Mouse (Mus musculus) forebrain, postnatal 0 days (tissue): ENCODE results near the gene Atrnl1. TPM values are rescaled to one million over a fixed set of nuclear protein-coding genes. Genes with fewer than 3 reads are reported as not detected.
A peak's percentile ranks its signal among the peaks of the same experiment; 100 is the strongest.

Experiments
- ATAC-seq: fragments of 200-750 bp; cut with Nextera tagmentation; 2 replicates; pipeline ENCODE4 v1.8.0; 2017; ENCODE audit warnings: mild to moderate bottlenecking, moderate library complexity
- DNase-seq: peaks from one replicate; pipeline ENCODE4 v3.0.0-alpha.2; 2015
- H3K27ac ChIP-seq: fragments of 300-500 bp; sonication (generic); 2 replicates; pipeline ENCODE4 v1.5.1; 2014; ENCODE audit warnings: low read depth, mild to moderate bottlenecking, antibody characterized with exemption, low read length, moderate library complexity, mixed read lengths
- H3K27me3 ChIP-seq: fragments of 300-500 bp; sonication (generic); 2 replicates; pipeline ENCODE4 v1.6.1; 2014; ENCODE audit warnings: mild to moderate bottlenecking, low read length, mixed read lengths; ENCODE audit not compliant: insufficient read depth
- H3K36me3 ChIP-seq: fragments of 300-500 bp; sonication (generic); 2 replicates; pipeline ENCODE4 v1.6.1; 2014; ENCODE audit warnings: mild to moderate bottlenecking, moderate library complexity; ENCODE audit not compliant: insufficient read depth
- H3K4me1 ChIP-seq: fragments of 300-500 bp; sonication (generic); 2 replicates; pipeline ENCODE4 v1.6.1; 2014; ENCODE audit warnings: antibody characterized with exemption; ENCODE audit not compliant: insufficient read depth
- H3K4me2 ChIP-seq: fragments of 300-500 bp; sonication (generic); 2 replicates; pipeline ENCODE4 v1.6.1; 2014; ENCODE audit warnings: low read depth, mild to moderate bottlenecking, moderate library complexity
- H3K4me3 ChIP-seq: fragments of 300-500 bp; sonication (generic); 2 replicates; pipeline ENCODE4 v1.5.1; 2014; ENCODE audit warnings: low read depth, low read length, mixed read lengths
- H3K9ac ChIP-seq: fragments of 300-500 bp; sonication (generic); 2 replicates; pipeline ENCODE4 v1.6.1; 2014; ENCODE audit warnings: mild to moderate bottlenecking
- H3K9me3 ChIP-seq: fragments of 300-500 bp; sonication (generic); 2 replicates; pipeline ENCODE4 v1.6.1; 2016; ENCODE audit warnings: low read length
- CTCF ChIP-seq: sonication (generic); IDR thresholded peaks from 2 replicates; pipeline ENCODE4 v1.5.1; 2016; ENCODE audit warnings: antibody characterized with exemption, control low read depth, low read depth
- WGBS: fragments of 180-500 bp; shearing (Covaris S2); extraction: QIAGEN DNeasy Blood & Tissue Kit; methylation state at CpG from one replicate; pipeline ENCODE4 v1.1.7; 2014; 5-methylcytosine and 5-hydroxymethylcytosine counted together
- polyA plus RNA-seq: library from polyadenylated mRNA; unstranded; fragments of >200 nt; fragmentation: Nextera tagmentation; extraction: Ambion mirVana; gene quantifications from 2 replicates; pipeline ENCODE4 v1.2.1, GENCODE M21; 2015
- total RNA-seq: library from RNA; depleted of rRNA; stranded (reverse); fragments of >200 nt; gene quantifications from 2 replicates; pipeline ENCODE4 v1.2.3, GENCODE M21; 2014; rRNA removed

The Atrnl1 gene
- 56.7 and 59.9 TPM in 2 replicates for total RNA-seq
- polyA plus RNA-seq: 4.5 and 4.8 TPM in 2 replicates

DNA sequence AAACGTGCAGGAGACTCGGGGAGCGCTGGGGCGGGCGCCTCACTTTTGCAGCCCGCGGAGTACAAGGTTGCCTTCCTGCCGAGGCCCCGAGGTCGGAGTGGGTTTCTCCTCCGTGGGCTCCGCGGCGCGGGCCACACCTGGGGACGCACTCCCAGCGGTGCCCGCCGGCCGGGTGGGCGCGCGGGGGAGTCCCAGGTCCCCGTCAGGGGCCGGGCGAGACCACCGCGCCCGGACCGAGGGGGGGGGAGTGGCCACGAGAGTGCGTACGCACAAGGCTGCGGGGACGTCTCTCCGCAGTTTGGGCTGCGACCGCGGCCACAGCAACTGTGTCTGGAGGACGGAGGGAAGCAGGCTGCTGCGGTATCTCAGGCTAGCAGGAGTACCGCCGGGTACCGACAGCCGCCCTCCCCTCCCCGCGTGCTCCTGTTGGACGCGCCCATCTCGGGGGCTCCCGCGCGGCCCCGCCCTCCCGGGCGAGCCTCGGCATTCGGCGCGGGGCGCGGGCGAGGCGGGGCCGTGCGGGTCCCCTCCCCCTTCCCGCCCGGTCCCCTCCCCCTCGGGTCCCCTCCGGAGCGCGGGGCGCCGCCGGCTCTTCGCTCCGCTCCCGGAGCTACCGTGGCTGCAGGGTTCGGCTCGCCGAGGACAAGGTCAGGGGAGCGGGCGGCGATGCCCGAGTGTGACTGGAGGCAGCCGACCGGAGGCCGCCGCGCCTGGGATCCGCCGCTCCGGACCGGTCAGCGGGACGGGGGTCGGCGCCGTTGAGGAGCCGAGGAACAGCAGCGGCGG is at the start of gene Atrnl1:
TSS of gene Atrnl1 (plus strand) at position 559 of the 786 bp plus-strand sequence.
- Histone ChIP-seq H3K27ac (peak within 1 kb of the TSS; percentile 95), H3K27me3 (no peaks in the 10 kb centered on the region), H3K36me3 (no peaks in the 10 kb centered on the region), H3K9me3 (no peaks in the 10 kb centered on the region), H3K9ac (peak within 1 kb of the TSS; percentile 91), H3K4me3 (peak within 1 kb of the TSS; percentile 95), H3K4me1 (peaks cover 3% of the 10 kb centered on the region; the same call in 1 of the 2 replicates), H3K4me2 (peak within 1 kb of the TSS; percentile 99)
- no peak for TF ChIP-seq CTCF
- ATAC-seq (peak; percentile 91), DNase-seq (peak; percentile 96)
- 1% methylated on average over 56 of the region's 103 CpGs for WGBS

DNA sequence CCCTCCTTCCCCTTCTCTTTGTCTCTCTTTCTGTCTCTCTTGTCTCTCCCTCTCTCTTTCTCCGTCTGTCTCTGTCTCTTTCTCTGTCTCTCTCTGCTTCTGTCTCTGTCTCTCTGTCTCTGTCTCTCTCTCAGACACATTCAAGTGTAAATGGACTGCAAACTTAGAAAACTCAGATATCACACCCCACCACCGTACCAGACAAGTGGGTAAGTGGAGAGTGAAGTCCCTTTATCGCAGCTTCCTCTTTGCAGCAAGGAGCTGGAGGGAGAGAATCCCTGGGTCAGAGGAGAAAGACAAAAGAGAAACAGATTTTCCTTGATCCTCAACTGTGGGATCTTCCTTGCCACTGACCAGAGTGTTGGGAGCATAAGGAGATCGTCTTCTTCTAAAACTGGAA is 49.3 kb upstream of the Atrnl1 start:
- WGBS: 80% methylated on average over 4 of the region's 4 CpGs
- no peaks in the 10 kb centered on the region for H3K9me3 ChIP-seq
- H3K4me2 ChIP-seq: no peak overlapping the region
- no peaks in the 10 kb centered on the region for H3K36me3 ChIP-seq
- no peak overlapping the region for H3K9ac ChIP-seq
- TF ChIP-seq CTCF: no peak
- no peak for DNase-seq
- H3K27ac ChIP-seq: no peak overlapping the region
- no peaks in the 10 kb centered on the region for H3K27me3 ChIP-seq
- no peak overlapping the region for H3K4me3 ChIP-seq
- no peak for ATAC-seq
- H3K4me1 ChIP-seq: no peaks in the 10 kb centered on the region

DNA sequence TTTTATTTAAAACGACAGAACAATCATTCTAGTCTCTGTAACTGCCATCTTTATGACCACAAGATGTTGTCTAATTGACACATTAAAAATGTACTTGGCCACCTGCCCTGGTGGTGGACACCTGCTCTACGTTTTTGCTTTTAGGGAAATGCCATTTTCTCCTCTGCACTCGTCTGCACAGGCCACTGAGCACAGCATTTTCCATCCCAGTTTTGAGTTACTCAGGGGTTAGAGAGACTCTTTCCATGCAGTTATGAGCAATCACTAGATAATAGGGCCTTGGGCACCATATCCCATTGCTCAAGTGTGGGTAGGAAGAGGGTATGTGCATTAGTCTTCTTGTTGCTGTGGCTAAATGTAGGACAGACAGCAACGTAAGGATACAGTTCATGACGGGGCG is 41.8 kb upstream of the Atrnl1 start:
- Histone ChIP-seq H3K9ac (no peak overlapping the region), H3K4me3 (no peak overlapping the region), H3K36me3 (no peaks in the 10 kb centered on the region), H3K9me3 (no peaks in the 10 kb centered on the region), H3K27me3 (no peaks in the 10 kb centered on the region), H3K27ac (no peak overlapping the region), H3K4me2 (no peak overlapping the region), H3K4me1 (peaks cover 5% of the 10 kb centered on the region)
- ATAC-seq (no peak), DNase-seq (no peak)
- 77% methylated on average over 6 of the region's 6 CpGs for WGBS
- no peak for TF ChIP-seq CTCF

DNA sequence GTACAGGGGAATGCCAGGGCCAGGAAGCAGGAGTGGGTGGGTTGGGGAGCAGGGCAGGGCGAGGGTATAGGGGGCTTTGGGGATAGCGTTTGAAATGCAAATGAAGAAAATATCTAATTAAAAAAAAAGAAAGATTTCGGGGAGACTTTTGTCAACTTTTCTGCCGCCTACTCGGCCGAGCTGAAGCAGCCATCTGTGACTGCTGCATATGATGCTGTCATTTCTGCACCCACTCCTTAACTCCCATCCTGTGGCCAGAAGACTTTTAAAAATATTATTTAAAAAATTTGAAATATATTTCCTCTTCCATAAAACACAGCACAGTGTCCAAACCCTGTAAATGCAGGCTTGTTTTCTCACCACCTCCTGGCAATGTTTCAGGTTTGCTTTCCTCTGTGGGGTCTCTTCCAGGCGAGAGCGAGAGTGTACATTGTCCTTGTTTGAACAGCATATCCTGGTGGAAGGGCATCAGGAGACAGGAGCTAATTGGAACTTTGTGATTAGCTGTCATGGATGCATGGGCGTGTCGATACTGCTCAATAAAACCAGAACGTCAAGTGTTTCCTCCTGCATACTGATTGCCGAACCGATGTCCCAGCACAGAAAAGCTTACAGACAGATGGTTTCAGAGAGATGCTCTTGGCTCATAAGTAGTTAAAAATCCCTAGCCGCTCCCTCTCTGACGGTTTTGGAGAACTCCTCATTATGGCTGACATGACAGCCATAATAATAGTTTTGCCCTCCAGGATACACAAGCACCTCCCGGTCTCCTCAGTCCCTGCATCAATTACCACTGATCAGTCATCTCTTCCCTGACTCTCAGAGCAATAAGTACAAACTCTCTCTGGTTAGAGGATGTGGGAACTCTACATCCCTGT is 38.2 kb upstream of the Atrnl1 start:
- peaks cover 12% of the 10 kb centered on the region for H3K4me1 ChIP-seq
- peak overlapping the region; percentile 21; the same call in 1 of the 2 replicates for H3K27ac ChIP-seq
- no peaks in the 10 kb centered on the region for H3K36me3 ChIP-seq
- H3K9me3 ChIP-seq: no peaks in the 10 kb centered on the region
- no peak for TF ChIP-seq CTCF
- DNase-seq (peak; percentile 61), ATAC-seq (peak; percentile 65)
- 25% methylated on average over 16 of the region's 16 CpGs for WGBS
- H3K4me2 ChIP-seq: peak overlapping the region; percentile 19; the same call in 1 of the 2 replicates
- H3K9ac ChIP-seq: no peak overlapping the region
- no peaks in the 10 kb centered on the region for H3K27me3 ChIP-seq
- no peak overlapping the region for H3K4me3 ChIP-seq

DNA sequence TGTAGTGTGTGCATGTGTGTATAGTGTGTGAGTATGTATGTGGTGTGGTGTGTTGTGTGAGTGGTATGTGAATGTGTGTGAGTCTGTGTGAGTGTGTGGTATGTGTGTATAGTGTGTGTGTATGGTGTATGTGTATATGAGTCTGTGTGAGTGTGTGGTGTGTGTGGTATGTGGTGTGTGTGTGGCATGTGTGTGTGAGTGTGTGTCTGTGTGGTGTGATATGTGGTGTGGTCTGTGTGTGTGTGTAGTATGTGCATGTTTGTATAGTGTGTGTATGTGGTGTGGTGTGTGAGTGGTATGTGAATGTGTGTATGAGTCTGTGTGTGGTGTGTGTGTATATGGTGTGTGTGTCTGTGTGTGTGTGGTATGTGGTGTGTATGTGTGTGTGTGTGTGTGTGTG is 37.4 kb upstream of the Atrnl1 start:
- Histone ChIP-seq H3K9ac (no peak overlapping the region), H3K36me3 (no peaks in the 10 kb centered on the region), H3K4me1 (peaks cover 12% of the 10 kb centered on the region), H3K9me3 (no peaks in the 10 kb centered on the region), H3K27ac (no peak overlapping the region; the same call in 1 of the 2 replicates), H3K4me2 (no peak overlapping the region), H3K4me3 (no peak overlapping the region), H3K27me3 (no peaks in the 10 kb centered on the region)
- no peak for TF ChIP-seq CTCF
- ATAC-seq (0 out of 2 replicates have a peak, but pooled peaks have one; percentile 16), DNase-seq (no peak)

DNA sequence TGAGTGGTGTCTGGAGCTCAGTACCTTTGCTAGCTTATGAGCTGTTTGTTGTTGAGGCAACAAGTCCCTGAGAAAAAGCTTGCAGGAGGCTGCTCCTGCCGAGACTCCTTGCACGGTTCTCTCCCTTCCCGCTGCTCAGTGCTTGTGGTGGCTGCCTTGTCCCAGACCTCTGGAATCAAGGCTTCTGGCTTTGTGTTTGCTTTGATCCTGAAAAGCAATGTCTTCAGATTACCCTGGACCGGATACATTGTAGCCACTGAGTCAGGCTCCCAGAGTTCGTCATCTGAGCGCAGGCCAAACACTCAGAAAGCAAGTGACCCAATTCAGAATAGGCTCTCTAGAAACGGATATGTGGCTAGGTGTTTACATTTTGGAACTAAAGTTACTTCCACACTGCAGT is 35.8 kb upstream of the Atrnl1 start:
- ATAC-seq: no peak
- no peak for TF ChIP-seq CTCF
- Histone ChIP-seq H3K4me3 (no peak overlapping the region), H3K4me2 (no peak overlapping the region), H3K27ac (no peak overlapping the region), H3K9me3 (no peaks in the 10 kb centered on the region), H3K27me3 (no peaks in the 10 kb centered on the region), H3K9ac (no peak overlapping the region), H3K4me1 (peaks cover 12% of the 10 kb centered on the region), H3K36me3 (no peaks in the 10 kb centered on the region)
- DNase-seq: no peak
- WGBS: 86% methylated on average over 7 of the region's 7 CpGs
